8 mouse cellular contexts compared by ENCODE assay signal in genomic region chr3:108044394-108045140, GRCm38 (mm10). TPM values are rescaled to one million over a fixed set of nuclear protein-coding genes. Genes with fewer than 3 reads are reported as not detected.
DNase-seq lines count a peak whose midpoint lies in the region; TF ChIP-seq lines count a peak whose summit lies in the region.

TSS of gene Gstm4 (minus strand) at chr3:108044894.

- intact Hi-C loops in left cerebral cortex, adult 2 months (cut with DNase I) = loop anchor here (2.0 kb wide), 1 partner anchor 26 kb away; no protein-coding TSS in a partner anchor

- H3K79me2 ChIP-seq in macrophage (ENCODE audit: inconsistent target) = no peaks in the 10 kb centered on the region

- peak; percentile 78 to 83 for DNase-seq in adrenal gland, adult 18-20 months (ENCODE audit: low spot score in 2 of 2)
- peak; percentile 89 for DNase-seq in embryo, embryonic 10.5 days (ENCODE audit: low spot score)
- peak; percentile 77 for DNase-seq in gastrocnemius, postnatal 10 days
- peak; percentile 33 for DNase-seq in hindlimb bud, embryonic 11.5 days (ENCODE audit: extremely low spot score, low read depth, low spot score)
- peak; percentile 84 to 85 for DNase-seq in left cerebral cortex, adult 2 months (ENCODE audit: extremely low spot score in 1 of 2, low spot score in 2 of 2)
- DNase-seq in retina, postnatal 7 days (ENCODE audit: low read depth, low spot score) = peak; percentile 47
- DNase-seq in urinary bladder, adult 18-20 months (ENCODE audit: low spot score in 2 of 2) = peak; percentile 82 to 90

- TF ChIP-seq CTCF in left cerebral cortex, adult 2 months (IDR thresholded peaks at IDR 0.05) = peak; percentile 13

- H3K27ac ChIP-seq in left cerebral cortex, adult 2 months = peak within 1 kb of the TSS; percentile 86
- peak within 1 kb of the TSS; percentile 57 for H3K27ac ChIP-seq in macrophage

- 5% methylated on average over 29 of the region's 29 CpGs for WGBS in macrophage (ENCODE audit: missing documents)

- peak within 1 kb of the TSS; percentile 69 for H3K4me3 ChIP-seq in left cerebral cortex, adult 2 months
- H3K4me3 ChIP-seq in macrophage (ENCODE audit: inconsistent target) = peak within 1 kb of the TSS; percentile 52

- no peaks in the 10 kb centered on the region for H3K36me3 ChIP-seq in macrophage (ENCODE audit: inconsistent target)

RNA-seq across cellular contexts. Expression of gene Gstm4, which starts in this region (rescaled TPM):
- total RNA-seq in adrenal gland, adult 18-20 months (2021) = 10 to 100 TPM; 19.6 to 20.3 TPM
- total RNA-seq in gastrocnemius, postnatal 10 days (2021) = 10 to 100 TPM in 1 of 2 experiments, 1 to 10 TPM in 1; 9.8 to 10.4 TPM
- total RNA-seq in left cerebral cortex, adult 2 months (2021) = 1 to 10 TPM; 7.8 to 8.0 TPM
- 1 to 10 TPM in 23 of 26 experiments, under 1 TPM in 3; 0.41 to 9.7 (median 3.6) TPM for total RNA-seq in macrophage (2018; cell fraction: chromatin; rRNA removed)
- 10 to 100 TPM; 11.5 to 20.9 (median 17.0) TPM for total RNA-seq in macrophage (2018; cell fraction: cytosol; rRNA removed)
- total RNA-seq in macrophage (2018; cell fraction: nucleus; rRNA removed) = 10 to 100 TPM in 10 of 26 experiments, 1 to 10 TPM in 16; 1.9 to 13.9 (median 8.5) TPM
- 10.1 to 17.6 TPM (median 15.1 TPM) in 3 replicates for polyA plus RNA-seq in macrophage (2018)

Comparison
In these comparisons a context has a peak if more than half of its experiments do, and no peak if none do; other contexts are left out.
1. Peak in every context shown above with its lines: DNase-seq, H3K4me3 ChIP-seq and H3K27ac ChIP-seq.
2. DNase-seq: peak in every context shown above with its lines; median percentile 89 in embryo, embryonic 10.5 days; 86 in urinary bladder, adult 18-20 months; 84 in left cerebral cortex, adult 2 months; 80 in adrenal gland, adult 18-20 months; 77 in gastrocnemius, postnatal 10 days; 47 in retina, postnatal 7 days; 33 in hindlimb bud, embryonic 11.5 days.